Mouse (Mus musculus): ENCODE measurements around the gene Pmfbp1.

- no peak for TF ChIP-seq GATA1 (IDR thresholded peaks at IDR 0.05; ENCODE audit: borderline replicate concordance, low read length)
- TF ChIP-seq FLI1 (IDR thresholded peaks at IDR 0.05; ENCODE audit: low read length) = no peak
Observed at GRCm38 (mm10) chr8:109458580-109458979, 35.2 kb upstream of the Pmfbp1 start.

All from megakaryocyte, embryonic 14.5 days (primary cell).